Mouse (Mus musculus) adrenal gland, postnatal 0 days (tissue): Measurements from ENCODE around the gene Zfp420. TPM values are rescaled to one million over a fixed set of nuclear protein-coding genes. Genes with fewer than 3 reads are reported as not detected.

Experiments used
- microRNA-seq: library from miRNA; unstranded; fragments of <30 nt; microRNA quantifications from one replicate; pipeline ENCODE4, GENCODE M21; 2016; ENCODE audit warnings: borderline replicate concordance; ENCODE audit not compliant: insufficient number of aligned reads
- polyA plus RNA-seq: library from polyadenylated mRNA; unstranded; fragments of >200 nt; fragmentation: Nextera tagmentation; extraction: Ambion mirVana; gene quantifications from 2 replicates; pipeline ENCODE4 v1.2.1, GENCODE M21; 2015

Zfp420 gene
- polyA plus RNA-seq = 2.2 and 3.1 TPM in 2 replicates

DNA sequence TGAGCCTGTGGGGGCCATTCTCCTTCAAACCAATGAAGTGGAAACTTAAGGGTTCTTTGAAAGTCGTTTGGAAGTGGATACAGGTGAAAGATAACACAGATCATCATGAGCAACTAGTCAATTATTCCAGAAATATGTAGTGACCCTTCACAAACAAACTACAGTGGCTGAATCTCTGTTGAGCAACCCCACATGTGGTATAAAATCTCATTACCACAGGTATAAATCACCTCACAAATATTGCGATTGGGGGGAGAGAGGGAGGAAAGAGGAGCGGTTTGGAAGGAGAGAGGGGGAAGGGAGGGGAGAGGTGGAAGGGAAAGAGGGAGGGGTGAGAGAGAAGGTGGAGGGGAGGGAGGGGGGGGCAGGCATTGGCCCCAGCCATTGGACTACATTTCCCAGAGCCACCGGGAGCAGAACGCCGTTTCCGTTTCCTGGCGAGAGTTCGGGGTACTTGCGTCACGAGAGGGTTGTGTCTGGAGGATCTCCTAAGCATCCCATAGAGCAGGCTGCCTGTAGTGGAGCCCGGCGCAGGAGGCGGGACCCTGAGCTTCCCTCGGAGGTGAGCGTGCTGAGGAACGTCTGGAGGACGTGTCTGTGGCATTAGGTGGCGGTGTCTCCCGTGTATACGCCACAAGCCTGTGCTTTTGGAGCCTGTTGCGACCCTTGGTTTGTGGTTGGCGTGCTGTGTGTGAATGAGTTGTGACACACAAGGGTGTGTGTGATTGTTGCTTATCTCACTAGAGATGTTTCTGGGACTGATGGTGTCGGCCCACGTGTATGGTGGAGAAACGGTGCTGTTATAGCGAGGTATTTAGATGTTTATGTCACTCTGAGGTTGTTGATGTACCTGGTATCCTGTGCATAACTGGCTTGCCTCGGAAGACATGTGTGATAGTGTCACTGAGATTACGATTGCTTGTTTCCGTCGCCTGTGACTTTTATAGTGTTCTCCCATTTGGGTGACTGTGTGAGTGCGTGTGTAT is at the start of gene Zfp420:
TSS of gene Zfp420 (plus strand) at position 448 of the 986 bp plus-strand sequence.

DNA sequence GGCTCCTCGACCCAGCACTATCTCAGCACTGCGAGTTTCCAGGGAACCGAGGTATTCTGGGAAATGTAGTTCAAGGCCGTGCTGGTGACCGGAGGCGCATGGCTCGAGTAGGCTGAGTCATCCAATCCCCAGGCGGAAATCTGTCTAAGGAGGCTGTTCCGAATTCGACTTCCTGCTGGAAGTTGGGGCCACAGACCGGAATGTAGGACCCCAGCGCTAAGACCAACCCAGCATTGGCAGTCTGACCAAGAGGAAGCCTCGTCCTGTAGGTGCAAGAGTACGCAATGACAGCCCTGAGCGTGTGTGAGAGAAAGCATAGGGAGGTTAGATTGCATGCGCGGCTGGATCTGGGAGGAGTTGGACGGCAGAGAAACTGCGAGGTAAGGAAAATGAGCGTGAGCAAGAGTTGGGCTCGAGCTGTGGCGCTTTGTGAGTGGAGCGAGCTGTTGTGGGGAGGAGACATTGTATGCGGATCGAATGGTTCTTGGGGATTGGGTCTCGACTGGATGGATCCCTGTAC is 43.8 kb upstream of the Zfp420 start, which contains the start of gene Zfp790:
TSS of gene Zfp790 (plus strand) at position 205 of the 520 bp plus-strand sequence.

DNA sequence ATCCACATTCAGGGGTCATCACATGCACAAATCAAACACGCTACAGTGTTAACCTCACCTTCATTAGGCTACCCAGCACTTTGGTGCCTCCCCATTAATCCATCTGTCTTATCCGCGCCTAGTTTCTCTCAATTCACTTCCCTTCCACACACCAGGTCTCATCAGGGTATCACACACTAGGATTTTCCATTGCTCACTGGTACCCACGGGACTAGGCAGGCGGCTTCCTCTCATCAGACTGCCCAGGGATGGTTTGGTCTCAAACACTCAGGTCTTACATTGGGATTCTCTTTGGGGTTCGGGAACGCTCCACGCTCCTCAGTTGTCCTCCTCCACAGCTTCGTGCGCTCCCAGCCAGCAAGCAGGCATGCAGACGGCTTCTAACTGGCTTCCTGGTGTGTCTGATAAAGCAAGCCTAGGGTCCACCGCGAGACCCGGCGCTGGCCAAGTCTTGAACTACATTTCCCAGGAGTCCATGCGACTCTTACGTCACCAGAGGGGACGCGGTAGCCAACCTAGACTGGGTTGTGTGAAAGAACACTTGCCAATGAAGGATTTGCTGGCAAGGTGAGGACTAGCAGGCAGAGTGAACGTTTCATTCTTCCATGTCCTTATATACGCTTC is 6.4 kb upstream of the Zfp420 start, which contains the start of gene Zfp940:
TSS of gene Zfp940 (minus strand) at position 451 of the 624 bp plus-strand sequence.

DNA sequence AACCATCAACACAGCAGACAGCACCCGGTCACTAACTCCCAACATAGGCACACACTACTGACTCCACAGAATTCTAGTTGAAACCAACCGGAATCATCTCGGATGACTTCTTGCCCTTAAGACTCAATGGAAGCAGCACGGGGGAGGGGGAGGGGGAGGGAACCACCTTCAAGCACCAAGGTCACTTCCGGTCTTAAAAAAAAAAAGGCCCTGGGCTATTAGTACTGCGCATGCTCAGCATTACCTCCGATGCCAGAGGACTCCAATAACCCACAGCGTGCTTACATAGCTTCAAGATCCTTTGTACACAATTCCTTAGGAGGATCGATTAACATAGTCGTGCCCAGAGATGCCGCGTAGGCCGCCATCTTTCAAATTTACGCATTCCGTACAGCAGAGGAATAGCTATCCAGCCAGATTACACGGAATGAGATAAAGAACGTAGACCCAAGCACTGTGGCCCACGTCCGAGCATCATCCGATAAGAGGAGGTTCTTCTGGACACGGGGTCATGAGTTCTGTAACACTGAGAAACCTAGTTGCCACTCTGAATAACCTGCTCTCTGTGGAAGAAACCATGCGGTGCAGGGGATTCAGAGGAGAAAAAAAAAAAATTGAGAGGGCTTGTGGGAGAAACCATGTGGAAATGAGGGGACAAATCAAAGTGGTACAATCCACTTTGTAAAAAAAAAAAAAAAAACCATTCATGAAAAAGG is 46.3 kb downstream of the Zfp420 start, which contains the start of gene Zfp27:
TSS of gene Zfp27 (minus strand) at position 607 of the 716 bp plus-strand sequence.

DNA sequence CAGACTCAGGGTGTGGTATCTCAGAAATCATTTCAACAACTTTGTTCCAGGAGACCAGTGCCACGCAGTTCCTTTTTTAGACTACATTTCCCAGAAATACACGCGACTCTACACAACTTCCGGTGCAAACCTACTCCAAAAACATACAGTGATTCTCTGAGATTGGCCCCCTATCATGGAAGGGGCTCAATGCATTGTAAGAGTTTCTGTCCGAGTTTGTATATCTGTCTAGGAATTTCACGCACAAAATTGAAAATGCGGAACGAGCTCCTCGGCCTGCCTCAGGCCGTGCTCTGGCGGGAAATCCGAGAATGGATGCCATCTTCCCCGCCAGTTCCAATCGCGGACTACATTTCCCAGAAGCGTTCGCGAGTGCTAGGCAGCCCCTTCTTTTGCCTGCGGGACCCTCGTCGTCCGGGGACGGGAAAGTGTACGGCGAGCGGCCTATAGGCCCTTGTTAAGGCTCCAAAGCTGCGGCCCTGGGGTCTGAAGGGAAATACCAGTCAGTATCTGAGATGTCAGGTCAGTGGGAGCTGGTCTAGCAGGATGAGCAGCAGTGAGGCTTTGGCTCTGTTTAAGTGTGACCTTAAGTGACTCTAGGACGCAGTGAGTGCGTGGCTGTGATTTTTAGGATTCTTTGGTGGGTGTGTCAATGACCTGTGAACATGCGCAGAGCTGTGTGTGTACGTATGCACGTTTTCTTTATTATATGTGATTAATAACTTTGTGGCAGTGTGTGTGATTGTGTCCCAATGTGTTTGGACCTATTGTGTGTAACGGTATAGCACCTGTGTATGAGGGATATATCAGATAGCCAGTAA is 48.6 kb downstream of the Zfp420 start, which contains the start of gene Zfp383:
TSS of gene Zfp383 (plus strand) at position 94 of the 821 bp plus-strand sequence.

Small RNA genes lying within 50 kb of the gene (microRNA-seq; reads per million reads assigned to microRNA genes)
- gene Mir7668 = not detected

Other genes with a start within 250 kb of the Zfp420 start
- gene Catsperg2, start 132.9 kb upstream of the Zfp420 start, polyA plus RNA-seq = 0.12 TPM in 1 of 2 replicates, not detected in the other
- 4.7 and 6.3 TPM in 2 replicates for gene Zfp84, start 91.4 kb upstream of the Zfp420 start, polyA plus RNA-seq
- 5.0 and 5.4 TPM in 2 replicates for gene Zfp30, start 76.0 kb upstream of the Zfp420 start, polyA plus RNA-seq
- 6.9 and 8.6 TPM in 2 replicates for gene Zfp790, start 43.9 kb upstream of the Zfp420 start, polyA plus RNA-seq
- 1.9 and 2.1 TPM in 2 replicates for gene Zfp940, start 6.3 kb upstream of the Zfp420 start, polyA plus RNA-seq
- gene Zfp27, start 46.6 kb downstream of the Zfp420 start, polyA plus RNA-seq = 4.8 and 6.3 TPM in 2 replicates
- gene Zfp383, start 48.2 kb downstream of the Zfp420 start, polyA plus RNA-seq = 4.1 and 4.2 TPM in 2 replicates
- 5.6 and 8.2 TPM in 2 replicates for gene Zfp74, start 94.1 kb downstream of the Zfp420 start, polyA plus RNA-seq
- gene Zfp568, start 124.0 kb downstream of the Zfp420 start, polyA plus RNA-seq = 3.0 and 3.1 TPM in 2 replicates
- 3.5 and 4.4 TPM in 2 replicates for gene Zfp14, start 191.4 kb downstream of the Zfp420 start, polyA plus RNA-seq
- 1.8 and 2.3 TPM in 2 replicates for gene Zfp82, start 212.9 kb downstream of the Zfp420 start, polyA plus RNA-seq
- 0.74 and 0.83 TPM in 2 replicates for gene Gm26920, start 230.4 kb downstream of the Zfp420 start, polyA plus RNA-seq
- gene Zfp566, start 230.5 kb downstream of the Zfp420 start, polyA plus RNA-seq = 3.9 and 5.6 TPM in 2 replicates
- gene Zfp260, start 234.8 kb downstream of the Zfp420 start, polyA plus RNA-seq = 47.3 and 47.5 TPM in 2 replicates